Mouse (Mus musculus) ES-Bruce4 (cell line): ENCODE measurements at regions not wholly inside any gene's neighbourhood (a gene's known extent, or its start where the extent isn't known, plus 50 kb on each side); places are given as distances from the start of the nearest gene placed in this dataset.

ENCODE experiments used
- H3K27ac ChIP-seq: 2 replicates; pipeline ENCODE4 v1.5.1; 2012; ENCODE audit warnings: low read length, inconsistent platforms; ENCODE audit not compliant: insufficient read depth
- H3K27me3 ChIP-seq: 2 replicates; pipeline ENCODE4 v1.6.1; 2012; ENCODE audit warnings: mild to moderate bottlenecking, low read length, inconsistent platforms; ENCODE audit not compliant: control insufficient read depth, poor library complexity, insufficient read depth, severe bottlenecking
- H3K36me3 ChIP-seq: 2 replicates; pipeline ENCODE4 v1.6.1; 2012; ENCODE audit warnings: inconsistent platforms, mild to moderate bottlenecking, low read length, moderate library complexity; ENCODE audit not compliant: control insufficient read depth, poor library complexity, insufficient read depth, severe bottlenecking
- H3K4me1 ChIP-seq: one replicate; pipeline ENCODE4 v1.8.1; 2011; ENCODE audit warnings: low read length; ENCODE audit not compliant: control insufficient read depth, insufficient read depth
- H3K4me3 ChIP-seq: 2 replicates; pipeline ENCODE4 v1.5.1; 2011; ENCODE audit warnings: low read depth, mild to moderate bottlenecking, low read length
- H3K9ac ChIP-seq: 2 replicates; pipeline ENCODE4 v1.6.1; 2012; ENCODE audit warnings: low read depth, mild to moderate bottlenecking, inconsistent platforms; ENCODE audit not compliant: poor library complexity, severe bottlenecking
- H3K9me3 ChIP-seq: replicated peaks from 2 replicates; pipeline ENCODE4 v1.6.1; 2012; ENCODE audit warnings: mild to moderate bottlenecking, low read length, inconsistent platforms; ENCODE audit not compliant: control insufficient read depth, poor library complexity, insufficient read depth, severe bottlenecking
- CTCF ChIP-seq: IDR thresholded peaks from one replicate; pipeline ENCODE4 v1.8.1; 2011; ENCODE audit warnings: low read depth, low read length
- EP300 ChIP-seq: IDR thresholded peaks from 2 replicates; pipeline ENCODE4 v1.6.1; 2011; ENCODE audit warnings: low read depth, low read length; ENCODE audit not compliant: insufficient read depth
- POLR2A ChIP-seq: IDR thresholded peaks from one replicate; pipeline ENCODE4 v1.8.1; 2011; ENCODE audit warnings: low read length; ENCODE audit not compliant: insufficient read depth

DNA sequence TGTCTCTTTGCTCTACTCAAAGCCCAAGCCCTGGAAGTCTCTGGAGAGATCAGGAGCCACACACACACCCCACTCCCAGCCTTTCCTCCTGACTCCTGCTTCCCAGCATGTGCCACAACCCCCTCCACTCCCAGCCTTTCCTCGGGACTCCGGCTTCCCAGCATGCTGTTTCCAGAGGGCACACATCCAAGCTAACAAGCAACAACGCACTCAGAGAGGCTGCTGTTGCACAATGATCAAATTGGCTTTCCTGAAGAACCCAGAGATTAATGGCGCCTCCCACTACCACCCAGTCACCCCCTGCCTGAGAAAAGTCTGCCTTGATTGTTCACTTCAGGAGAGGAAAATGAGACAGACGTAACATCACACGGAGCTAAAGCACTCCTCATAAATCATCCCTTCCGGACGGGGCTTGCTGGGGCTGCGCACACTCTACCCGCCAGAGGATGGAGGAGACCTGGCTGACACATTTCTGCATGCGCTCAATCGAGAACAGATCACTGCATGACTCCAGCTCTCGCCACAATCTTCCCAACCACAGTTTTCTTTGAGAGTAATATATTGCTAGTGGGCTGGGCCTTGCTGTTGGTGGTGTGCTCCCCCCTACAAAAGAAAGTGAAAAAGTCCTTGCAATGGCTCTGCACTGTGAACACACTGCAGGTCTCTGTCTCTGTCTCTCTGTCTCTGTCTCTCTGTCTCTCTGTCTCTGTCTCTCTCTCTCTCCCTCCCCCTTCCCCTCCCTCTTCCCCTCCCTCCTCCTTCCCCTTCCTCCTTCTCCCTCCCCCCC is 332.9 kb downstream of the Gm9195 start:
- TF ChIP-seq POLR2A (no peak), CTCF (no peak), EP300 (no peak)
- no peaks in the 10 kb centered on the region for H3K36me3 ChIP-seq
- no peak overlapping the region for H3K9ac ChIP-seq
- H3K9me3 ChIP-seq: no peaks in the 10 kb centered on the region
- no peaks in the 10 kb centered on the region for H3K4me1 ChIP-seq
- no peaks in the 10 kb centered on the region for H3K27me3 ChIP-seq
- H3K27ac ChIP-seq: no peak overlapping the region
- H3K4me3 ChIP-seq: no peak overlapping the region

DNA sequence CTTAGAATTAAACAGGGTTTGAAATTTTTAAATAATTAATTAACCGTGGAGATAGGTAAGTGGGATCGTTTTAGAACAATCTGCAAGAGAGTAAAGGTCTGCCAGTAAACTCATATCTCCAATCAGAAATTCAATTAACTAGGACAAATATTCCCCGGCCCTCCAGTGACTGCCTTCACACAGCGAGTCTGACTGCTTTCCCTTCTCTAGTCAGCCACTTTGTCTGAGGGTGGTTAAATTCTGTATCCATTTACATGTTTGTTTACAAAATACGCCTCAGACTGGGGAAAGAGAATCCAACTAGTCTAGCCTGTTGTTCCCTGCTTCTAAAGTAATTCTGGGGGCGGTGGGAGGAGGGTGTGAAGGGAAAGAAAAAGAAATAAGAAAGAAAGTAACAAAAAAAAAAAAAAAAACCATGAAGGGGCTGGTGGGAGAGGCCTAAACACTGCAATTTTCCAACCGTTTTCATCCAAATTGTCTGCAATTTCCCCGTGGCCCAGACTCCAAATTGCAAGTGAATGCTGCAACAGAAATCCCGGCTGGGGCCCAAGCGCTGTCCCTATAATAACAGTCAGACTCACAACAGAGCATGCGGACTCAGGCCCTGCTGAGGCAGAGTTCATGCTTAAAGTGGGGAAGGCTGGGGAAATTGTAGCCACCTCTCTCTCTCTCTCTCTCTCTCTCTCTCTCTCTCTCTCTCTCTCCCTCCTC is 336.3 kb downstream of the Gm9195 start:
- Histone ChIP-seq H3K27me3 (no peaks in the 10 kb centered on the region), H3K27ac (no peak overlapping the region), H3K9ac (no peak overlapping the region), H3K36me3 (no peaks in the 10 kb centered on the region), H3K4me1 (no peaks in the 10 kb centered on the region), H3K4me3 (no peak overlapping the region), H3K9me3 (no peaks in the 10 kb centered on the region)
- TF ChIP-seq EP300 (no peak), CTCF (no peak), POLR2A (no peak)

DNA sequence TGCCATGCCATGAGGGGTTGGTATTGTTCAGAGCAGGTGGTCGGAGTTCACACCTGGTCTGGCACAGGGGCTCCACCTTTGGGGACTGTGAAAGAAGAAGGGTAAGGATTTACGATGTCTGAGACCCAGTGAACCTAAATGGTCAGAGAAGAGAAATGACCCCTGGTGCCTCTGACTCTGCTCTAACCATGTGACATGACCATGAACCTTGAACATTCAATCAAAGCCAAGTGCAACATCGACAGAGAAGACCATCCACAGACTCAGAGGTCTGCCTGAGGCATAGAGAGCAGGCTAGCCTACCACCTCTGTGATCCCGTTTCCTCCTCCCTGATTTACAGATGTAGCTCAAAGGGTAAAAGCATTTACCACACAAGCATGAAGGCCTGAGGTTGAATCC is 340.0 kb downstream of the Gm9195 start:
- no peaks in the 10 kb centered on the region for H3K9me3 ChIP-seq
- H3K27ac ChIP-seq: no peak overlapping the region
- no peaks in the 10 kb centered on the region for H3K36me3 ChIP-seq
- no peaks in the 10 kb centered on the region for H3K4me1 ChIP-seq
- no peaks in the 10 kb centered on the region for H3K27me3 ChIP-seq
- H3K4me3 ChIP-seq: no peak overlapping the region
- TF ChIP-seq CTCF (no peak), POLR2A (no peak), EP300 (no peak)
- H3K9ac ChIP-seq: no peak overlapping the region

DNA sequence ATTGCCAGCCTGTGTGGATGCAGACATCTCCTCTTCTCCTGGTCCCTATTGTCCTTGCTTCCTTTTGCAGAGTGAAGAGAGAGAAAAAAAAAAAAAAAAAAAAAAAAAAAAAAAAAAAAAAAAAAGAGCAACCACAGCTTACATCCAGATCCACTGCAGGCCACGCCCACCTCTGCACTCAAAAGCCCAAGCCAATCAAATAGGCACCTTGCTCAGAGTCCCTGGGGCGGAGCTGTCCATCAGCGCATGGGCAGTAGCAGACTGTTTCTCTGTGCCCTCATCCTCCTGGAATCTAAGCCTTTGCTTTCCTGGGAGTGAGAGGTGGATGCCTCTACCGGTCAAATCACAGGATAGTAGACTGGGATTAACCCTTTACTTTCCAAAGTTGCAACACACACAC is 342.2 kb downstream of the Gm9195 start:
- Histone ChIP-seq H3K4me1 (no peaks in the 10 kb centered on the region), H3K36me3 (no peaks in the 10 kb centered on the region), H3K9ac (no peak overlapping the region), H3K4me3 (no peak overlapping the region), H3K27ac (no peak overlapping the region), H3K27me3 (no peaks in the 10 kb centered on the region), H3K9me3 (no peaks in the 10 kb centered on the region)
- no peak for TF ChIP-seq CTCF
- TF ChIP-seq EP300: no peak
- TF ChIP-seq POLR2A: no peak

DNA sequence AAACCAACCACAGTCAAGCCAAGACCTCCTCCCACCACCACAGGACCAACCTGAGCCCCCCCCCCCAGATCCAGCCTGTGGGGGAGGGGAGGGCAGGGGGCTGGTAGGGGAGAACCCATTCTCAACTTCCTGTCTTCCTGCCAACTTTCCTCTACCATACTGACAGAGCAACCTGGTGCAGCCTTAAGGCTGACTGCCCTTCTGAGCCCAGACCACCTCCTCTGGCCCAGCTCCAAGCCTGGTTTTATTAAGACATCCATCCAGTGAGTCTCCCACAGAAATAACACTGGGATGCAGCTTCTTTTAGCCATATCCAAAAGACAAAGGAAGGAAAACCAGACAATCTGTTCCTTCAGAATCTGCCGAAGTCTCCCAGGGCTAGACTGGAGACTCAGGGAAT is 342.8 kb downstream of the Gm9195 start:
- Histone ChIP-seq H3K4me3 (no peak overlapping the region), H3K9ac (no peak overlapping the region), H3K4me1 (no peaks in the 10 kb centered on the region), H3K36me3 (no peaks in the 10 kb centered on the region), H3K9me3 (no peaks in the 10 kb centered on the region), H3K27ac (no peak overlapping the region), H3K27me3 (no peaks in the 10 kb centered on the region)
- TF ChIP-seq CTCF (no peak), EP300 (no peak), POLR2A (no peak)

DNA sequence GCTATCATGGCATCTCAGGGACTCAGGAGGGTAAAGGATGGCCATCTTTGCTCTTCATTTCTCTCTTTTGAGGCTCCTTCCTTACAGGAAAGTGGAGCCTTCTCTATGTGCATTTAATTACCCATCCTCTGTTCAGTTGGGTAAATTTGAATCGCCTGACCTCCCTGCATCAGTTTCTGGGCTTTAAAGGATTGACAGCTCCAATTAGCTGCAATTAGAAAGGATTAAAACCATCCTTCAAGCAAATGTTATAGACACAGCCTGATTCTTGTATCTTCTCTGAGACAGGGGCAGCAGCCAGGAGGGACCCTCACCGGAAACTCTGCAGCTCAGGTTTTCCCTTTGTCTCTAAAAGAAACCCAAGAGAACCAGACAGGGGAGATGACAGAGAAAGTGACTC is 345.3 kb downstream of the Gm9195 start:
- Histone ChIP-seq H3K4me1 (no peaks in the 10 kb centered on the region), H3K9ac (no peak overlapping the region), H3K27ac (no peak overlapping the region), H3K4me3 (no peak overlapping the region), H3K27me3 (no peaks in the 10 kb centered on the region), H3K9me3 (no peaks in the 10 kb centered on the region), H3K36me3 (no peaks in the 10 kb centered on the region)
- TF ChIP-seq POLR2A (no peak), EP300 (no peak), CTCF (no peak)
